Mouse (Mus musculus): ENCODE measurements around the gene Spata17.

DNA sequence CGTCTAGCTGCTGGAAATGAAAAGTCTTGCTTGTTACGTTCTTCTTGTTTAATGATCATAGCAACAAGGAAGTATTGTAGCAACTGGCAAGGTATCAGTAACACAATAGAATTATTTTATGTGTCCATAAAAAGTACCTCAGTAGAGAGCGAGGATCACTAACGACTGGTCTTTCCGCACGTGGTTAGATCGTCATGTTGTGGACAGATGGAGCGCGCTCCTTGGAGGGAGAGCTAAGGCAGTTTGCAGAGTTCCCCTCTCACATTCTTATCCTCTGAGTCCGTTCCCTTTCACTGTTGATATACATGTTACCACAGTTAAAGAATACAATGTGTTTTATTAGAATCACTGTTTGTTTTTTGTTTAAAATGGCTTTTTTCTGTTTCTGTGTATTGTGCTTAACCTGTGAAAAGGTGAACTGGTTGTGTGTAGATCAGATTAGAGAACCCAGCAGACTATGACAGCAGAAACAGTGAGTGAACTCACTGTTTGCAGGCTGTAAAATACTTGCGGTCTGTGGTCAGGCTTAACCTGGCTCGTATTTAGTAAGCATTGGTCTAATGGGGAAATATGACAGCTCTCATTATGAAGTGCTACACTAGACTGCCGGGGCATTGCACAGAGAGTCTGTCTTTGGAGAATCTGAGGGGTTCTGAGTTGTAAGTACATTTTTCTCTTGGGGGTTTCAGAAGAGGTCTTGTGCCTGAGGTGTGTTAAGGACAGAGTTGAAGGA is 13.3 kb upstream of the Spata17 start:
- TF ChIP-seq CTCF (conservative IDR thresholded peaks at IDR 0.05; ENCODE audit: insufficient read depth, insufficient read length, low read depth, low read length) (no peak), POLR2A (IDR thresholded peaks at IDR 0.05; ENCODE audit: low read depth, low read length) (no peak)
